8 mouse cellular contexts compared by ENCODE assay signal in genomic region chr11:77793238-77793930, GRCm38 (mm10). TPM values are rescaled to one million over a fixed set of nuclear protein-coding genes. Genes with fewer than 3 reads are reported as not detected.
DNase-seq lines count a peak whose midpoint lies in the region; ATAC-seq lines count a peak whose summit lies in the region.

No protein-coding gene starts in this region.

- peak overlapping the region; percentile 37; the same call in 1 of the 2 replicates for H3K9ac ChIP-seq in hindbrain, embryonic 11.5 days (ENCODE audit: low read depth, low read length)

- no peaks in the 10 kb centered on the region for H3K36me3 ChIP-seq in hindbrain, embryonic 11.5 days (ENCODE audit: control insufficient read depth, insufficient read depth, low read length)

- no peak overlapping the region for H3K27ac ChIP-seq in hindbrain, embryonic 11.5 days (ENCODE audit: low read depth, low read length)

- ATAC-seq in frontal cortex, adult (ENCODE audit: low TSS enrichment) = peak; percentile 85
- peak; percentile 79 for ATAC-seq in hindbrain, embryonic 11.5 days (ENCODE audit: low FRiP score)

- peak overlapping the region; percentile 47 for H3K4me2 ChIP-seq in hindbrain, embryonic 11.5 days (replicated peaks; ENCODE audit: low read depth, low read length)

- peak overlapping the region; percentile 29 for H3K4me3 ChIP-seq in hindbrain, embryonic 11.5 days (ENCODE audit: low read depth, low read length)

- H3K4me1 ChIP-seq in hindbrain, embryonic 11.5 days (replicated peaks; ENCODE audit: control insufficient read depth, insufficient read depth, low read length) = peaks cover 4% of the 10 kb centered on the region

- peak; percentile 83 for DNase-seq in MEL-GATA-1-ER (ENCODE audit: extremely low read depth, low read depth)
- DNase-seq in cerebellum, adult 8-10 months = peak; percentile 97
- peak; percentile 98 for DNase-seq in hindbrain, embryonic 11.5 days (ENCODE audit: low spot score)
- peak; percentile 98 to 99 for DNase-seq in layer of hippocampus, postnatal 10 days (ENCODE audit: low spot score in 2 of 2)
- DNase-seq in lung, postnatal 10 days = peak; percentile 98
- peak; percentile 96 for DNase-seq in ovary, postnatal 36 days (ENCODE audit: low spot score)
- peak; percentile 99 for DNase-seq in thymus, postnatal 25 days

- WGBS in hindbrain, embryonic 11.5 days = 5% methylated on average over 18 of the region's 19 CpGs

- no peaks in the 10 kb centered on the region for H3K9me3 ChIP-seq in hindbrain, embryonic 11.5 days (ENCODE audit: control insufficient read depth, low read length)

- no peaks in the 10 kb centered on the region for H3K27me3 ChIP-seq in hindbrain, embryonic 11.5 days (ENCODE audit: control insufficient read depth, insufficient read depth, low read length)

RNA-seq across cellular contexts. Expression of gene Gm10277, which starts 5.8 kb away (rescaled TPM):
- 0.74 and 0.96 TPM in 2 replicates for polyA plus RNA-seq in hindbrain, embryonic 11.5 days (2014; fragmentation: Nextera tagmentation; extraction: Ambion mirVana)
- not detected for total RNA-seq in layer of hippocampus, postnatal 10 days (2021)

RNA-seq across cellular contexts. Expression of gene Myo18a, which starts 30.3 kb away (rescaled TPM):
- polyA plus RNA-seq in hindbrain, embryonic 11.5 days (2014; fragmentation: Nextera tagmentation; extraction: Ambion mirVana) = 22.7 and 29.2 TPM in 2 replicates
- 100 to 1,000 TPM; 150 to 167 TPM for total RNA-seq in layer of hippocampus, postnatal 10 days (2021)
